Mouse (Mus musculus) midbrain, embryonic 11.5 days (tissue): Measurements from ENCODE around the gene Mrps34. TPM values are rescaled to one million over a fixed set of nuclear protein-coding genes. Genes with fewer than 3 reads are reported as not detected.
"Not testable (repeated sequence)": the region's sequence is repeated elsewhere in the genome, so short reads cannot be mapped to it uniquely, and the experiment has no call there.

Experiments
- ATAC-seq: fragments of 200-750 bp; cut with Nextera tagmentation; 2 replicates; pipeline ENCODE4 v1.8.0; 2017; ENCODE audit warnings: moderate TSS enrichment, moderate library complexity; ENCODE audit not compliant: low FRiP score
- DNase-seq: peaks from one replicate; pipeline ENCODE4 v3.0.0; 2015; ENCODE audit warnings: low spot score; ENCODE audit errors: missing footprints
- H3K27ac ChIP-seq: fragments of 300-500 bp; sonication (generic); 2 replicates; pipeline ENCODE4 v1.5.1; 2014; ENCODE audit warnings: low read depth, low read length
- H3K27me3 ChIP-seq: fragments of 300-500 bp; sonication (generic); 2 replicates; pipeline ENCODE4 v1.6.1; 2014; ENCODE audit warnings: mild to moderate bottlenecking, low read length, moderate library complexity, mixed read lengths; ENCODE audit not compliant: control insufficient read depth, insufficient read depth
- H3K36me3 ChIP-seq: fragments of 300-500 bp; sonication (generic); 2 replicates; pipeline ENCODE4 v1.6.1; 2014; ENCODE audit warnings: mild to moderate bottlenecking, low read length, moderate library complexity, mixed read lengths; ENCODE audit not compliant: control insufficient read depth, insufficient read depth
- H3K4me1 ChIP-seq: fragments of 300-500 bp; sonication (generic); 2 replicates; pipeline ENCODE4 v1.6.1; 2014; ENCODE audit warnings: low read length; ENCODE audit not compliant: control insufficient read depth, insufficient read depth
- H3K4me2 ChIP-seq: fragments of 300-500 bp; sonication (generic); 2 replicates; pipeline ENCODE4 v1.6.1; 2014; ENCODE audit warnings: mild to moderate bottlenecking, moderate library complexity
- H3K4me3 ChIP-seq: fragments of 300-500 bp; sonication (generic); 2 replicates; pipeline ENCODE4 v1.5.1; 2014; ENCODE audit warnings: low read depth, low read length
- H3K9ac ChIP-seq: fragments of 300-500 bp; sonication (generic); 2 replicates; pipeline ENCODE4 v1.6.1; 2014; ENCODE audit warnings: low read length
- H3K9me3 ChIP-seq: fragments of 300-500 bp; sonication (generic); 2 replicates; pipeline ENCODE4 v1.6.1; 2016; ENCODE audit warnings: low read length; ENCODE audit not compliant: control insufficient read depth
- WGBS: fragments of 180-500 bp; shearing (Covaris S2); extraction: QIAGEN DNeasy Blood & Tissue Kit; methylation state at CpG from one replicate; pipeline ENCODE4 v1.1.7; 2014; 5-methylcytosine and 5-hydroxymethylcytosine counted together
- polyA plus RNA-seq: library from polyadenylated mRNA; unstranded; fragments of >200 nt; fragmentation: Nextera tagmentation; extraction: Ambion mirVana; gene quantifications from 2 replicates; pipeline ENCODE4 v1.2.1, GENCODE M21; 2014

The Mrps34 gene
- polyA plus RNA-seq, 1 experiment from 2014 or later, result 73.2 TPM

DNA sequence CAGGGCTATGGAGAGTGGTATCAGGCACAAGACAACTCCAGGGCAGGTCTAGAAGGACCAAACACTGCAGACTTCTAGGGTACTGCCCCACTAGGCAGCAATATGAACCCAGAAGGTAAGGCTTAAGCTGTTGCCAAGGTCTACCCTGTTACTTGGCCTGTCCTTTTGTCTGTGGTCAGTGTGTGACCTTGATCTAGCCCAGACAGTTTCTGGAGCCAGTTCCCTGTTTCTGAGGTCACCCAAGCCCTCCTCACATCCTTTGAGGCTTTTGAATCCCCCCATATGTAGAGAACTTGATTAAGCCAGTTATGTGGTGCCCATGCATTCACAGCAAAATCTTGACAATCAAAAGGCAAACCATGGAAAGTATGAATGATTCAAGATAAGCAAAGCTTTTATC is 40.8 kb downstream of the Mrps34 start:
- Histone ChIP-seq H3K4me2 (peak overlapping the region; percentile 74), H3K27ac (no peak overlapping the region)
- no peak for ATAC-seq

DNA sequence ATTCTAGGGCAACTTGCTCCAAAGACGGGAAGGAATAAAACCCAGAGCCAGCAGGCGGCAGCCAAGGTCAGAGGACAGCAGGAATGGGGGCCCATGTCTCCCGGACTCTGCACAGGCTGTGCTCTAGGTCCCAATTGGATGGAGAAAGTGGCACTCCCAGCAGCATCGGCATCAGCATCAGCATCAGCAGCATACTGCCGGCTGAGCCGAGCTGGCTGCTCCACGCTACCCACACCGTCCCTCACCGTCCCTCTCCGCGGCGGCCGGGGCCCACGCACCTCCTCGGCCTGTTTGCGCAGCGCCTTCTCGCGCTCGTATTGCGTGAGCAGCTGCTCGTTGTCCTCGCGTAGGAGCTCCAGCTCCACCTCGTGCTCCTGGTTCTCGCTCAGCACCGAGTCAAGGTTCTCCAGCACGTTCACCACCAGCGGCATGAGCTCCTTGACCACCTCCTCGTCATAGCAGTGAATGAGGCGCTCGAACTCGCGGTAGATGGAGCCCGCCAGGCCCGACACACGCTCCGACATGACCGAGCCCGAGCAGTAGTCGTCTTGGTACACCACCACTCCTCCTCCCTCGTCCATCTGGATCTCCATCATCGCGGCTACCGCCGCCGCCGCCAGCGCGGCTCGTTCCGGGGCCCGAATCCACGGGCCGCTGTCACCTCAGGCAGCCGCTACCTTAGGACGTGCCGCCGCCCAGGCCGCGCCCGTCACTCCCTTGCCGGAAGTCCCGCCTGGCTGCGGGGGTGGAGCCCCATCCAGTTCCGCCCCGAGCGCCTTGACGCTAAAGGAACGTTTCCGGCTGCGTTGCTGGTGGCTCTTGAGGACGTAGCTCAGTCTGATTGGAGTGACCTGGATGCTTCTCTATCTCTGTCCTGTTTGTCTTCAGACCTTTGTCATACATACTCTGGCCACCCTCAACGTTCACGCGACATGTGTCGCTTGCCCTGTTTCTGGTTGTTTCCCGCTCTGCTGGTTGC is 41.6 kb downstream of the Mrps34 start, which contains the start of gene Mapk8ip3:
TSS of gene Mapk8ip3 (minus strand) at position 719 of the 979 bp plus-strand sequence.
- Histone ChIP-seq H3K36me3 (no peaks in the 10 kb centered on the region), H3K4me1 (peaks cover 12% of the 10 kb centered on the region), H3K27ac (peak within 1 kb of the TSS; percentile 75; the same call in 1 of the 2 replicates), H3K4me3 (peak within 1 kb of the TSS; percentile 90), H3K9ac (peak within 1 kb of the TSS; percentile 85), H3K4me2 (peak within 1 kb of the TSS; percentile 74), H3K9me3 (no peaks in the 10 kb centered on the region), H3K27me3 (no peaks in the 10 kb centered on the region)
- DNase-seq (peak; percentile 99), ATAC-seq (peak; percentile 97)
- WGBS, result under 1% methylated on average over 78 of the region's 78 CpGs

More for the DNA sequence above, 40.8 kb downstream of the Mrps34 start:
- DNase-seq, result no peak
- H3K9me3 ChIP-seq, result no peaks in the 10 kb centered on the region
- H3K4me1 ChIP-seq, result peaks cover 12% of the 10 kb centered on the region
- peak overlapping the region; percentile 85 for H3K9ac ChIP-seq
- peak overlapping the region; percentile 90 for H3K4me3 ChIP-seq
- H3K27me3 ChIP-seq, result no peaks in the 10 kb centered on the region
- H3K36me3 ChIP-seq, result no peaks in the 10 kb centered on the region

DNA sequence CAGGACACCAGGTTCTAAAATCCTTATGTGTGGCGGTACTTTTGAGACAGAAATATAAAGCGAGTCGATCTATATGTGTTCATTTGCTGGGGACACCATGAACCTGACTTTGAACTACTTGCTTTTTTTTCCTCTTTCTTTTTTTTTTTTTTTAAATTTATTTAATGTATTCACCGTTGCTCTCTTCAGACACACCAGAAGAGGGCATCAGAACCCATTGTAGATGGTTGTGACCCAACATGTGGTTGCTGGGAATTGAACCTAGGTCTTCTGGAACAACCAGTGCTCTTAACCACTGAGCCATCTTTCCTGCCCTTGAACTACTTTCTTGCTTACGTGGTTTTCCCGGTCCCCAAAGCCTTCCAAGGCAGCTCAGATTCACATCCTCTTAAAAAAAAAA is 42.4 kb downstream of the Mrps34 start:
- H3K9ac ChIP-seq, result peak overlapping the region; percentile 85; the same call in 1 of the 2 replicates
- peaks cover 12% of the 10 kb centered on the region for H3K4me1 ChIP-seq
- no peaks in the 10 kb centered on the region for H3K9me3 ChIP-seq
- peak overlapping the region; percentile 74 for H3K4me2 ChIP-seq
- no peaks in the 10 kb centered on the region for H3K27me3 ChIP-seq
- H3K36me3 ChIP-seq, result peaks cover 3% of the 10 kb centered on the region; the same call in 1 of the 2 replicates
- peak overlapping the region; percentile 90 for H3K4me3 ChIP-seq
- 47% methylated on average over 6 of the region's 6 CpGs for WGBS
- ATAC-seq (no peak), DNase-seq (no peak)
- peak overlapping the region; percentile 75; the same call in 1 of the 2 replicates for H3K27ac ChIP-seq

DNA sequence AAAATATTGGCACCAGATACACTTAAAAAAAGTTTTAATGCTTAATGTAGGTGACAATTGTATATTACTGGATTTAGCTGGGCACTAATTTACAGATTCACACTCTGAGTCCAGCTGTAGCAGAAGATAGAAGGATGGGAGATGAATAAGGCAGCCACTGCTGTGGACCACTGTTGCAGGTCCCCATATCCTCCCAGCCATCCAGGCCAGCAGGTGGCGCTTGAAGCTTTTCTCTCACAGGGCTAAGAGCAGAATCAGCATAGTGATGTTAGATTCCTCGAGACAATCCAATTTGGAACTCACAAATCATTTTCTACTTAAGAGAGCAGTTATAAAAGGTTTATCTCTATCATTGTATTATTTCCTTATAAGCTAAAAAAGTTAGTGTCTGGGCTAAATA is 47.5 kb downstream of the Mrps34 start:
- DNase-seq, H3K9ac ChIP-seq, H3K4me1 ChIP-seq, ATAC-seq, H3K27me3 ChIP-seq, H3K27ac ChIP-seq, H3K4me3 ChIP-seq, H3K4me2 ChIP-seq, H3K9me3 ChIP-seq: not testable (repeated sequence)
- peaks cover 12% of the 10 kb centered on the region for H3K36me3 ChIP-seq
- WGBS, result 32% methylated on average over 2 of the region's 2 CpGs

DNA sequence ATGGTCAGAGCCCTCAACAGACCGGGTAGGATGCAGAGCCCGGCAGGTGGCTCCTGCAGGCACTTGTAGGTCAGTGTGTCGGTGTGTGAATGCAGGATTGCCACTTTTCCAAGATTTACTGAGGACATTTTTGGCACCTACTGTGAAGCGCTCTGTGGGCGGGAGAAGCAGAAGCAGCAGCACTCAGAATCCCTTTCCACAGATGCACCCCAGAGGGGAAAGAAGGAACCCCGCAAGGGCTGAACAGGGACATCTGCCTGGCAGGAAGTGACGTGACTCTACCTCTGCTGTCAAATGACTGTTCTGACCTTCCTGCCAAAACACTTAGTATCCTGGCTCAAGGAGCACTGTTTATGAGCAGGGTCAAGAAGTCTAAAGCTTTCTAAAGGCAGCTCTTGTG is 48.1 kb downstream of the Mrps34 start:
- no peak for ATAC-seq
- WGBS, result 90% methylated on average over 7 of the region's 7 CpGs
- Histone ChIP-seq H3K4me3 (no peak overlapping the region), H3K27ac (no peak overlapping the region), H3K4me1 (no peaks in the 10 kb centered on the region), H3K9ac (no peak overlapping the region), H3K4me2 (no peak overlapping the region), H3K9me3 (no peaks in the 10 kb centered on the region), H3K27me3 (no peaks in the 10 kb centered on the region), H3K36me3 (peaks cover 12% of the 10 kb centered on the region)
- DNase-seq, result no peak

DNA sequence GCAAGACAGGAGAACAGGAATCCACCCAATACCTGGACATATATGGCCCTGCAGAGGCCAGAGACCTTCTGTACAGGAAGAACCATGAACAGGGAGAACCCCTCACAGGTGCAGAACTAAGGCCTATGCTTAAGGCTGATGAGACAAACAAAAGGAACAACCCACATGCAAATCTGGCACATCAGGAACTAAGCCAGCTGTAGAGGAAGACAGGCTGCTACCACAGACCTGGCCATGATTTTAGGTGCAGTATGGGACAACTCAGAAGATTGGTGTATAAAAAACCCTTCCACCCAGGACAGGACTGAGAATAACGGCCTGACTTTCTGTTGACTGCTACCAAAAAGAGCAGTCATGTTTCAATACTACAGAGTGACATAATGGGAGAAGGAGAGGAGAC is 48.7 kb downstream of the Mrps34 start:
- not testable (repeated sequence) for DNase-seq, H3K27ac ChIP-seq, H3K27me3 ChIP-seq, ATAC-seq, H3K9me3 ChIP-seq, H3K4me1 ChIP-seq, H3K9ac ChIP-seq, H3K4me3 ChIP-seq, H3K4me2 ChIP-seq
- peaks cover 18% of the 10 kb centered on the region for H3K36me3 ChIP-seq
- WGBS, result 100% methylated on average over 1 of the region's 1 CpGs

Other genes with a start within 250 kb of the Mrps34 start
- gene Slc9a3r2, start 244.8 kb upstream of the Mrps34 start, polyA plus RNA-seq, result 36.1 and 36.4 TPM in 2 replicates
- not detected in 2 replicates for gene Npw, start 236.7 kb upstream of the Mrps34 start, polyA plus RNA-seq
- gene Zfp598, start 225.4 kb upstream of the Mrps34 start, polyA plus RNA-seq, result 23.5 and 24.9 TPM in 2 replicates
- 12.7 and 13.4 TPM in 2 replicates for gene Syngr3, start 205.2 kb upstream of the Mrps34 start, polyA plus RNA-seq
- gene Gfer, start 199.0 kb upstream of the Mrps34 start, polyA plus RNA-seq, result 54.8 and 59.6 TPM in 2 replicates
- 0.97 and 1.5 TPM in 2 replicates for gene Noxo1, start 198.9 kb upstream of the Mrps34 start, polyA plus RNA-seq
- gene Tbl3, start 187.5 kb upstream of the Mrps34 start, polyA plus RNA-seq, result 91.0 and 97.5 TPM in 2 replicates
- 0.22 TPM in 1 of 2 replicates, not detected in the other for gene Rnf151, start 177.1 kb upstream of the Mrps34 start, polyA plus RNA-seq
- gene Rps2, start 177.0 kb upstream of the Mrps34 start, polyA plus RNA-seq, result 1,270 and 1,392 TPM in 2 replicates
- gene Ndufb10, start 170.6 kb upstream of the Mrps34 start, polyA plus RNA-seq, result 198 and 210 TPM in 2 replicates
- not detected in 2 replicates for gene Rpl3l, start 167.3 kb upstream of the Mrps34 start, polyA plus RNA-seq
- gene Msrb1, start 158.5 kb upstream of the Mrps34 start, polyA plus RNA-seq, result 19.2 and 23.0 TPM in 2 replicates
- 0.18 and 0.23 TPM in 2 replicates for gene Hs3st6, start 142.1 kb upstream of the Mrps34 start, polyA plus RNA-seq
- gene Meiob, start 90.8 kb upstream of the Mrps34 start, polyA plus RNA-seq, result not detected in 2 replicates
- gene Hagh, start 55.0 kb upstream of the Mrps34 start, polyA plus RNA-seq, result 28.2 and 31.0 TPM in 2 replicates
- 18.8 and 21.5 TPM in 2 replicates for gene Fahd1, start 44.8 kb upstream of the Mrps34 start, polyA plus RNA-seq
- gene Igfals, start 29.1 kb upstream of the Mrps34 start, polyA plus RNA-seq, result 0.08 TPM in 1 of 2 replicates, not detected in the other
- 70.4 and 73.8 TPM in 2 replicates for gene Nubp2, start 8.8 kb upstream of the Mrps34 start, polyA plus RNA-seq
- 37.3 and 44.4 TPM in 2 replicates for gene Spsb3, start 8.5 kb upstream of the Mrps34 start, polyA plus RNA-seq
- gene Eme2, start within 50 bp of the Mrps34 start, polyA plus RNA-seq, result 18.4 and 20.8 TPM in 2 replicates
- 48.0 and 49.5 TPM in 2 replicates for gene Nme3, start 1.4 kb downstream of the Mrps34 start, polyA plus RNA-seq
- 31.7 and 36.5 TPM in 2 replicates for gene Mapk8ip3, start 41.9 kb downstream of the Mrps34 start, polyA plus RNA-seq
- 283 and 284 TPM in 2 replicates for gene Jpt2, start 65.6 kb downstream of the Mrps34 start, polyA plus RNA-seq
- 10.8 and 11.2 TPM in 2 replicates for gene Cramp1l, start 120.7 kb downstream of the Mrps34 start, polyA plus RNA-seq
- 20.9 and 21.2 TPM in 2 replicates for gene Ift140, start 121.0 kb downstream of the Mrps34 start, polyA plus RNA-seq
- 9.5 and 10.4 TPM in 2 replicates for gene Tmem204, start 188.5 kb downstream of the Mrps34 start, polyA plus RNA-seq
- gene Telo2, start 220.9 kb downstream of the Mrps34 start, polyA plus RNA-seq, result 22.5 and 23.2 TPM in 2 replicates
- gene Ptx4, start 225.6 kb downstream of the Mrps34 start, polyA plus RNA-seq, result not detected in 2 replicates
- 16.7 and 20.4 TPM in 2 replicates for gene Clcn7, start 238.3 kb downstream of the Mrps34 start, polyA plus RNA-seq